Mouse (Mus musculus): Measurements from ENCODE around the gene Smarcd2. TPM values are rescaled to one million over a fixed set of nuclear protein-coding genes. Genes with fewer than 3 reads are reported as not detected.

The Smarcd2 gene
- 70.0 and 77.9 TPM in 2 replicates for polyA plus RNA-seq (2012; rRNA removed)

DNA sequence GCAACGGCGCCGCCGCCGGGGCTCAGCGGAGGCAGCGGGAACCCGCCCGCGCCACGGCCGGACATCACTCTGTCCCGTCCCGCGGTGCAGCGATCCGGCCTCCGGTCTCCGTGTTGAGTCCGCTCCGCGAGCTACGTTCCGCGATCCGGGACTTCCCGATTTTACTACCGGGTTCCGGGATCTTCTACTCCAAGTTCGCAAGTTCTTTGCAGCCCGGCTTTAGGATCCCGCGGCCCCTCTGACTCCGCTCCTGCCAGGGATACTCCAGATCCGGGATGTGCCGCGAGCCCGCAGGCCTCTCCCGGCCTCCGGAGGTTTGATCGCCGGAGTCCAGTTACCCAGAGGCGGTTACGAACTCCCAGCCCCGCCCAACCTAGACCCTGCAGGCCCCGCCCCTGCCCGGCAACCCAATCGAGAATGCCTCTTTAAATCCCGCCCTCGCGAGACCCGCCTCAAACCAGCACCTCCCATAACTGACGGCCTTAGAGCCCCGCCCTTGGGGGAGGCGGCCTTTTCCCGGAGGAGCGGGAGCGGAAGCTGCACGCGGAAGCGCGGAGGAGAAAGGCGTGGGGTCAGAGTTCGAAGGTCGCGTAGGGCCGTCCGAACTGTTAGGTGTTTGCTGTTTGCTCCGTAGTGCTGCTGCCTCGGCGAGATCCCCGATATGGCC is at the start of gene Smarcd2:
Gene Smarcd2 (minus strand): TSS at position 329 of the 667 bp plus-strand sequence.
- H3K4me1 ChIP-seq (ENCODE audit: control insufficient read depth, insufficient read depth, low read length), result peaks cover 33% of the 10 kb centered on the region
- H3K4me3 ChIP-seq (ENCODE audit: insufficient read depth, low read depth, low read length), result peak within 1 kb of the TSS; percentile 74
- no peaks in the 10 kb centered on the region for H3K27me3 ChIP-seq (replicated peaks; ENCODE audit: control insufficient read depth, insufficient read depth, low read length)
- H3K27ac ChIP-seq (ENCODE audit: insufficient read depth, low read depth, low read length), result peak within 1 kb of the TSS; percentile 75
- no peaks in the 10 kb centered on the region for H3K36me3 ChIP-seq (ENCODE audit: control insufficient read depth, insufficient read depth, low read length)
- peak; percentile 100 for DNase-seq
- WGBS, result under 1% methylated on average over 72 of the region's 72 CpGs
- TF ChIP-seq CTCF (conservative IDR thresholded peaks at IDR 0.05; ENCODE audit: insufficient read depth, insufficient read length, low read depth, low read length) (no peak), POLR2A (IDR thresholded peaks at IDR 0.05; ENCODE audit: low read depth, low read length) (peak; percentile 75)

DNA sequence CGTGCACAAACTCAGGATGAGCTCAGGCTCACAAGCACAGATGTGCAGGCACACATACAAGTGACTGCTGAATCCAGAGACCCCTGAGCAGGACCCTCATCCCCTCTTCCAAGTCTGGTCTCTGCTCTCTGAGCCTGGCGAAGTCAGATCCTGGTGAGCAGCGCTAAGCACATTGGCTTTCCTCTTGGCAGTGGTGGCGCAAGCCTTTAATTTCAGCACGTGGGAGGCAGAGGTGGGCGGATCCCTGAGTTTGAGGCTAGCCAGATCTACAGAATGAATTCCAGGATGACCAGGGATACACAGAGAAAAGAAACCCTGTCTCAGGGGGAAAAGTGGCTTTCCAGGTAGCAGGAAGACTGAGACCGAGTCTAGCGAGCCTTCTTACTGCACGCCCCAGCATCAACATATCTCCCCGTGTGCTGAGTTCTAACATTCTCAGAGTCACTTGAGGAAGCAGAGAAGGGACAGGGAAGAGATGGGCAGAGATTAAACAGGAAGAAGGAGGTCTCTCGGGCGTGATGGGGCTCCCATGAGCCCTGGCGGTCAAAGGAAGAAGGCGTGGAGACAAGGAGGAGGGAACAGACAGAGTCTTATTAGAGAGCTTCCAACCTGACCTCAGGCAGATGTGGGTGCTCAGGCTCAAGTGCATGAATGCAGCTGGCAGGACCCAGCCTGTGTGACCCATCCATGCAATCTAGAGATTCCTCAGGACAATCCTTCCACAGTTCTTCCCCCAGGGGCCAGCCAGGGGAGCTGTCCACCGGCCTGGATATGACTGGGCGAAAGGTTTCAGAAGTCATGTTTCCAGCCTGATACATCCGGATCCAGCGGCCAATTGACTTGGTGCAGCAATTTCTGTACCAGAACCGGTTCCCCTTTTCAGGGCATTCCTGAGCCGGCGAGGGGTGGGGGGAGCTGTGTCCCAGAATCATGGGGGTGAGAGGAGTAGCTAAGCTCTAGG is 45.9 kb upstream of the Smarcd2 start:
- Histone ChIP-seq H3K27ac (ENCODE audit: insufficient read depth, low read depth, low read length) (no peak overlapping the region), H3K36me3 (ENCODE audit: control insufficient read depth, insufficient read depth, low read length) (no peaks in the 10 kb centered on the region), H3K27me3 (replicated peaks; ENCODE audit: control insufficient read depth, insufficient read depth, low read length) (no peaks in the 10 kb centered on the region), H3K4me3 (ENCODE audit: insufficient read depth, low read depth, low read length) (no peak overlapping the region), H3K4me1 (ENCODE audit: control insufficient read depth, insufficient read depth, low read length) (0 out of 2 replicates have a peak, but pooled peaks cover 3% of the 10 kb centered on the region)
- DNase-seq, result peak; percentile 18
- TF ChIP-seq CTCF (conservative IDR thresholded peaks at IDR 0.05; ENCODE audit: insufficient read depth, insufficient read length, low read depth, low read length) (no peak), POLR2A (IDR thresholded peaks at IDR 0.05; ENCODE audit: low read depth, low read length) (no peak)
- WGBS, result 50% methylated on average over 21 of the region's 21 CpGs

- WGBS, result 83% methylated on average over 7 of the region's 7 CpGs
- DNase-seq, result no peak
- H3K27ac ChIP-seq (ENCODE audit: insufficient read depth, low read depth, low read length), result no peak overlapping the region
- H3K4me1 ChIP-seq (ENCODE audit: control insufficient read depth, insufficient read depth, low read length), result 0 out of 2 replicates have a peak, but pooled peaks cover 3% of the 10 kb centered on the region
- H3K4me3 ChIP-seq (ENCODE audit: insufficient read depth, low read depth, low read length), result no peak overlapping the region
- TF ChIP-seq CTCF (conservative IDR thresholded peaks at IDR 0.05; ENCODE audit: insufficient read depth, insufficient read length, low read depth, low read length) (no peak), POLR2A (IDR thresholded peaks at IDR 0.05; ENCODE audit: low read depth, low read length) (no peak)
- H3K27me3 ChIP-seq (replicated peaks; ENCODE audit: control insufficient read depth, insufficient read depth, low read length), result no peaks in the 10 kb centered on the region
- H3K36me3 ChIP-seq (ENCODE audit: control insufficient read depth, insufficient read depth, low read length), result no peaks in the 10 kb centered on the region
Observed at GRCm38 (mm10) chr11:106317801-106318200, 45.0 kb upstream of the Smarcd2 start.

DNA sequence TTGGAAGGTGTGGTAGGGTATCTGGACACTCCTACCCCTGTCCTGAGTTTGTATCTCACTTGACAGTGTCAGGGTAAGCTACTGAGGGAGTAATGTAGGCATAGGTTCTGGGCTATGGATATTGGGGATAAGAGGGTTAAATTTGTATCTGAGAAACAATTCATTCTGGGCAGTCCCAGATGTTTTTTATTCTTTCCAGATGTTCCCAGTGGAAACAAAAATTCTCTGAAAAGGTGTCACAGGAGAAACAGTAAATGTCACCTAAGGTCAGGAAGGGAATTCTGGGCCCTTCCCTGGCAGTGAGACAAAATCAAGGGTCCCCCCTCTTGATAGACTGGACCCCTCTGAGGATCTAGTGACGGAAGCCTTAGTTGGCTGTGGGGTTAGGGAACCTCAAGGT is 43.6 kb upstream of the Smarcd2 start:
- H3K27me3 ChIP-seq (replicated peaks; ENCODE audit: control insufficient read depth, insufficient read depth, low read length), result no peaks in the 10 kb centered on the region
- no peak for DNase-seq
- 96% methylated on average over 1 of the region's 1 CpGs for WGBS
- H3K27ac ChIP-seq (ENCODE audit: insufficient read depth, low read depth, low read length), result no peak overlapping the region
- H3K4me1 ChIP-seq (ENCODE audit: control insufficient read depth, insufficient read depth, low read length), result 0 out of 2 replicates have a peak, but pooled peaks cover 3% of the 10 kb centered on the region
- TF ChIP-seq CTCF (conservative IDR thresholded peaks at IDR 0.05; ENCODE audit: insufficient read depth, insufficient read length, low read depth, low read length) (no peak), POLR2A (IDR thresholded peaks at IDR 0.05; ENCODE audit: low read depth, low read length) (no peak)
- H3K36me3 ChIP-seq (ENCODE audit: control insufficient read depth, insufficient read depth, low read length), result no peaks in the 10 kb centered on the region
- no peak overlapping the region for H3K4me3 ChIP-seq (ENCODE audit: insufficient read depth, low read depth, low read length)

- no peak for DNase-seq
- no peaks in the 10 kb centered on the region for H3K27me3 ChIP-seq (replicated peaks; ENCODE audit: control insufficient read depth, insufficient read depth, low read length)
- TF ChIP-seq CTCF (conservative IDR thresholded peaks at IDR 0.05; ENCODE audit: insufficient read depth, insufficient read length, low read depth, low read length), result no peak
- no peak for TF ChIP-seq POLR2A (IDR thresholded peaks at IDR 0.05; ENCODE audit: low read depth, low read length)
- H3K36me3 ChIP-seq (ENCODE audit: control insufficient read depth, insufficient read depth, low read length), result no peaks in the 10 kb centered on the region
- 0 out of 2 replicates have a peak, but pooled peaks cover 3% of the 10 kb centered on the region for H3K4me1 ChIP-seq (ENCODE audit: control insufficient read depth, insufficient read depth, low read length)
- no peak within 1 kb of the TSS for H3K27ac ChIP-seq (ENCODE audit: insufficient read depth, low read depth, low read length)
- H3K4me3 ChIP-seq (ENCODE audit: insufficient read depth, low read depth, low read length), result no peak within 1 kb of the TSS
- 71% methylated on average over 9 of the region's 9 CpGs for WGBS
Observed at GRCm38 (mm10) chr11:106314333-106314812, 41.6 kb upstream of the Smarcd2 start, which contains the start of gene Cd79b. Gene Cd79b (minus strand): TSS chr11:106314762.

- DNase-seq, result no peak
- no peaks in the 10 kb centered on the region for H3K4me1 ChIP-seq (ENCODE audit: control insufficient read depth, insufficient read depth, low read length)
- H3K36me3 ChIP-seq (ENCODE audit: control insufficient read depth, insufficient read depth, low read length), result no peaks in the 10 kb centered on the region
- H3K4me3 ChIP-seq (ENCODE audit: insufficient read depth, low read depth, low read length), result no peak overlapping the region
- no peak overlapping the region for H3K27ac ChIP-seq (ENCODE audit: insufficient read depth, low read depth, low read length)
- no peak for TF ChIP-seq CTCF (conservative IDR thresholded peaks at IDR 0.05; ENCODE audit: insufficient read depth, insufficient read length, low read depth, low read length)
- WGBS, result 62% methylated on average over 5 of the region's 5 CpGs
- H3K27me3 ChIP-seq (replicated peaks; ENCODE audit: control insufficient read depth, insufficient read depth, low read length), result no peaks in the 10 kb centered on the region
Observed at GRCm38 (mm10) chr11:106313533-106313932, 40.8 kb upstream of the Smarcd2 start.
